Mouse (Mus musculus): ENCODE data around the gene Spata17. TPM values are rescaled to one million over a fixed set of nuclear protein-coding genes. Genes with fewer than 3 reads are reported as not detected.

Gene Spata17
- 0.27 TPM in 1 of 2 replicates, not detected in the other for polyA plus RNA-seq (2012; rRNA removed)

GRCm38 (mm10) chr1:187215181-187216116, at the start of gene Spata17, which contains the start of gene Gpatch2:
TSS of gene Spata17 (minus strand) at chr1:187215465.
TSS of gene Gpatch2 (plus strand) at chr1:187215508.

Other genes with a start within 250 kb of the Spata17 start
- gene D1Pas1, start 248.0 kb downstream of the Spata17 start, polyA plus RNA-seq (2012; rRNA removed): not detected in 2 replicates
- gene Gpatch2, start within 50 bp of the Spata17 start, polyA plus RNA-seq (2012; rRNA removed): 2.2 and 3.1 TPM in 2 replicates

Data from stomach, adult 2 months (tissue).